Mouse (Mus musculus): ENCODE measurements around the gene Hnrnpa2b1. TPM values are rescaled to one million over a fixed set of nuclear protein-coding genes. Genes with fewer than 3 reads are reported as not detected.

Gene Hnrnpa2b1
- polyA plus RNA-seq, 1 experiment: 754 TPM

DNA sequence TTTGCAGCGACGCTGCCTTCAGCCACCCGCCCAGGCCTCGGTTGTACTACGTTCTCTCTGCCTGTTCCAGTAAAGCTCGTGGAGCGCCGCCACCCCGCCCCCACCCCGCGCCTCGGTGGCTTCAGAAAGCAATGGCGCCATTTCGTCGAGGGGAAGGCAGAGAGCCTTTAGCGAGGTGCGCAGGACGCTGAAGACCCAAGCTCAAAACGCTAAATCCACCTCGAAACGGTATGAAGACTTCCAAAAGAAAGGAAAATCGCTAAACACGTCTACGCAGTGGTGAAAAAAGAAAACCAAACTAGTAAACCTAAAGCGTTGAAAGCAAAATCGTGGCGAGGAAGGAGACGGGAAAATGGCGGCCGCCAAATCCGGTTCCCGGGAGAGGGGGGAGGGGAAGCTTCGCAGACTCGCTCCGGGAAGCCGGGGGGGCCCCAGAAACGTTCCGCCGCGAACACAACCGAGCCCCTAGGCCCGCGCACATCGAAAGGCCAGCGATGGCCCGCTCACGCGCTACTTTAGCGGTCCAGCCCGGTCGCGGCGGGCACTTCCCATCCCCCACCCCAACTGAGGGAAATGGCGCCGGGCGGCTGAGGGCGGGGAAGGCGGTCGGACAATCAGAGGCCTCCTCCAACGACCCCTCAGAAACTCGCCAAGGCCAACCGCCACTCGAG, 668 bp downstream of the Hnrnpa2b1 start:
- peak; percentile 79 for DNase-seq (ENCODE audit: low spot score)

GRCm38 (mm10) chr6:51467649-51468048, 2.0 kb downstream of the Hnrnpa2b1 start:
- DNase-seq (ENCODE audit: low spot score): no peak

GRCm38 (mm10) chr6:51460363-51460762, 9.3 kb downstream of the Hnrnpa2b1 start:
- no peak for DNase-seq (ENCODE audit: low spot score)

- DNase-seq (ENCODE audit: low spot score): no peak
These were observed 9.7 kb downstream of the Hnrnpa2b1 start for GRCm38 (mm10) chr6:51460021-51460360.

DNA sequence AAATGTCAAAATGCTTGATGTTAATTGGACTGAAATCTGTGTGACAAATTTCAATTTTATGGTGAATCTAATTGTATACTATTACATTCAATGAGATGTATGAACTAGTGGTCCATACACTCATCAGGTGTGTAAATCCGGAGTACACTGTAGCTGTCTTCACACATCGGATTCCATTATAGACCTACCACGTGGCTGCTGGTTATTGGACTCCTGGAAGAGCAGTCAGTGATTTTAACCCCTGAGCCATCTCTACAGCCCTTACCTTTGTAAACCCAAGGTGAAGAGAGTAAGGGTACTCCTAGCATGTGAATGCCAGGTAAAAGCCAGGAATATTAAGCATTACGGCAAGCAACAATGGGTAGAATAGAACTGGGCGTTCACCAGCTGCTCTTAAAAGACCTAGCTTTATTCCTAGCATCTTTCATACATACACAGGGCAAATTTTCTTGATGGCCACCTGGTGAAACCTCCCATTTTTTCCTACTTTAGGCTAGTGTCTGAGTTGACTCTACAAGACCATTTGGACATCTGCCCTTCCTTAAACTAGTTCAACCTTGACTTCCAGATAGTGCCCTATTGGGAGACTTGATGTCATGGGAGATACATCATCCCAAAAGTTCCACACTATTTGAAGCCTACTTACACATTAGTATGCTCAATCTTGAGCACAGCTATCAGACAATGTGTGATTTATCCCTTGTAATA, 10.2 kb downstream of the Hnrnpa2b1 start:
- no peak for DNase-seq (ENCODE audit: low spot score)

DNA sequence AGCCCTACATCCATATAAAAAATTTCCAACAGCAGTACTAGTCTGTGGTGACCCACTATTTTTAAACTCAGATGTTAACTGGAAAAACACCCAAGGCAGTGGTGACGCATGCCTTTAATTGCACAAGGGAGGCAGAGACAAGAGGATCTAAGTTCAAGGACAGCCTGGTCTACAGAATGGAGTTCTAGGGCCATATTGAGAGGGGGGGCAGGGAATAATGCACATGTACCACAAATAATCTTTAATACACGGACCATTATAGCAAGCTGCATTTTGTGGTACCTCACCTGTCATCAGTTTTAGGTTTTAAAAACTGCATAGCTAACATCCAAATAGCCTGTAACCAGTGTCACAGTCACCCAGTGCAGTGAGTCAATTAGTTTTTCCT, 10.8 kb downstream of the Hnrnpa2b1 start:
- DNase-seq (ENCODE audit: low spot score): no peak

DNA sequence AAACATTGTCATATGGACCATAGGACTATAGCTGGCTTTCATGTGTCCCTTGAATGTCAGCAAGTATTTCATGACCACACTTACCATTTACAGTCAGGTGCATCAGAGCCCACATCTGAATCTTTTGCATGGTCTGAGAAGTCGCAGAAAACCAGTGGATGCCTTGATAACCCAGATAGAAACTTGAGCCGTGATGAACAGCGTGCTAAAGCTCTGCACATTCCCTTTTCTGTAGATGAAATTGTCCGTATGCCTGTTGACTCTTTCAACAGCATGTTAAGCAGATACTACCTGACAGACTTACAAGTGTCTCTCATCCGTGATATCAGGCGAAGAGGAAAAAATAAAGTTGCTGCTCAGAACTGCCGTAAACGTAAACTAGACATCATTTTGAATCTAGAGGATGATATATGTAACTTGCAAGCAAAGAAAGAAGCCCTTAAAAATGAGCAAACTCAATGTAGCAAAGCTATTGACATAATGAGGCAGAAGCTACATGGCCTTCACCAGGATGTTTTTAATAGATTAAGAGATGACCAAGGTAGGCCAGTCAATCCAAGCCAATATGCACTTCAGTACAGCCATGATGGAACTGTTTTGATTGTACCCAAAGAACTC, 11.8 kb downstream of the Hnrnpa2b1 start:
- no peak for DNase-seq (ENCODE audit: low spot score)

GRCm38 (mm10) chr6:51457283-51457682, 12.4 kb downstream of the Hnrnpa2b1 start:
- DNase-seq (ENCODE audit: low spot score): no peak

DNA sequence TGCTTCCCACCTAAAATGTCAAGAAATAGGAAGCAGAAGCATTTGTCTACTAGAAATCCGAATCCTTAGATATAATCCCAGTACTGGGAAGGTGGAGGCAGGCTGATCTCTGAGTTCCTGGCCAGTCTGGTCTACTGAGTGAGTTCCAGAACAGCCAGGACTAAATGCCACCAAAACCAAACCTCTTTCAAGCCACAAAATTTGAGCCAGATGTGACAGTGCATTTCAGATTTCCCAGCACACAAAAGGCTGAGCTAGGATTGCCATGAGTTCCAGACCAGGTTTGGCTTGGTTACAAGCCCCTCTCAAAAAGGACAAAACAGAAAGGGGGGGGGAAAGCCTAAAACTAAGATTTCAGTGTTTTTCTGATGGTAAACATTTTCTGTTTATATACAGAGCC, 13.5 kb downstream of the Hnrnpa2b1 start:
- DNase-seq (ENCODE audit: low spot score): no peak

- no peak for DNase-seq (ENCODE audit: low spot score)
These were observed 14.7 kb downstream of the Hnrnpa2b1 start for GRCm38 (mm10) chr6:51454949-51455348.

- no peak for DNase-seq (ENCODE audit: low spot score)
These were observed 16.7 kb downstream of the Hnrnpa2b1 start for GRCm38 (mm10) chr6:51452927-51453503.

- DNase-seq (ENCODE audit: low spot score): no peak
These were observed 27.4 kb downstream of the Hnrnpa2b1 start for GRCm38 (mm10) chr6:51442191-51442835.

GRCm38 (mm10) chr6:51438826-51439330, 30.8 kb downstream of the Hnrnpa2b1 start:
- no peak for DNase-seq (ENCODE audit: low spot score)

GRCm38 (mm10) chr6:51437665-51438064, 32.0 kb downstream of the Hnrnpa2b1 start:
- no peak for DNase-seq (ENCODE audit: low spot score)

GRCm38 (mm10) chr6:51434270-51434669, 35.4 kb downstream of the Hnrnpa2b1 start:
- no peak for DNase-seq (ENCODE audit: low spot score)

- DNase-seq (ENCODE audit: low spot score): peak; percentile 62
These were observed 36.9 kb downstream of the Hnrnpa2b1 start, which contains the start of gene Nfe2l3 for GRCm38 (mm10) chr6:51432535-51433397. TSS of gene Nfe2l3 (plus strand) at chr6:51432670.

DNA sequence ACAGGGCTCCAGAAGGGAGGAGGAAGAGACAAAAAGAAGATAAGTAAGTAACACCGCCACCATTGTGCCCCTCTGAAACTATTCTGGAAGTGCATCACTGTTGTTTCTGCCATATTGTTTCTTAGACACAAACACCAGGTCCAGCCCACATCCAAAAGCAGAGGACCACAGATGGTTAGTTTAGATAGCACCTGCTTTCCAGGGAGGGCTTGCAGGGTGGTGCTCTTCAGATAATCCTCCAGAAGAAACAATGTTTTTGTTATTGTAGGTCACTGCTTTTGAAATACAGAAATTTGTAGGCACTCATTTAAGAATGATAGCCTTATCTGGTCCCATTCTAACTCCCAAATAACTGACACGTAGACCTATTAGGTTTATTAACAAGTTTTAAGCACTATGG, 45.2 kb downstream of the Hnrnpa2b1 start:
- no peak for DNase-seq (ENCODE audit: low spot score)

- DNase-seq (ENCODE audit: low spot score): no peak
These were observed 46.1 kb downstream of the Hnrnpa2b1 start for GRCm38 (mm10) chr6:51423466-51424122.

DNA sequence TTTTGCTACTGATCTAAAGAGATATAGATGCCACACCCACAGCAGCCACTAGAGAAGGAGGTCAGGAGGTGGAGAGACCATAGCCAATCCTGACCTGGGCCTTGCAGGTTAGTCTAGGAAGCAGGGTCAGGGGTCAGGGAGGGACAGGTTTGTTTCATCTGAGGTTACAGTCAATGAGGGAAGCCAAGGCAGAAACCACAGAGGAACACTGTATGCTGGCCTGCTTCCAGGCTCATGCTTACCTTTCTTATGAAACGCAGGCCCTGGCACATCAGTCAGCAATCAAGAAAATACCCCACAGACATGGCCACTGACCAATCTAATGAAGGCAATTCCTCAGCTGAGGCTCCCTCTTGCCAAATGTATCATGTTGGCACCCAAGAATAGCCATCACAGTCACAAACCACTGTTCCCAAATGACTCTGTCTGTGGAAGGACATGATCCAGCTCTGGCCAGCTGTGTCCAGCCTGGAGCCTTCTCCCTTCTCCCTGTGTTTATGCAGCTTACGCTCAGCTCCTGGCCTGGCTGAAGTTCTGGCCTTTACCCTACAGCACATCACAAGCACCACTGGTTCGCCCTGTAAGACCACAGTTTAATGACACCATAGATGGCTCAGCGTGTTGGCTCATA, 52.3 kb downstream of the Hnrnpa2b1 start:
- no peak for DNase-seq (ENCODE audit: low spot score)

- no peak for DNase-seq (ENCODE audit: low spot score)
These were observed 53.3 kb downstream of the Hnrnpa2b1 start for GRCm38 (mm10) chr6:51416433-51416832.
